Mouse (Mus musculus) stomach, postnatal 0 days (tissue): ENCODE measurements around the gene Rhobtb1. TPM values are rescaled to one million over a fixed set of nuclear protein-coding genes. Genes with fewer than 3 reads are reported as not detected.

Source experiments
- ATAC-seq: fragments of 200-750 bp; cut with Nextera tagmentation; 2 replicates; pipeline ENCODE4 v1.8.0; 2017; ENCODE audit not compliant: low FRiP score, low TSS enrichment
- DNase-seq: peaks from one replicate; pipeline ENCODE4 v3.0.0-alpha.2; 2016; ENCODE audit warnings: low spot score
- H3K27ac ChIP-seq: fragments of 300-500 bp; sonication (generic); replicated peaks from 2 replicates; pipeline ENCODE4 v1.5.1; 2014; ENCODE audit warnings: mild to moderate bottlenecking, control low read depth
- H3K27me3 ChIP-seq: fragments of 300-500 bp; sonication (generic); 2 replicates; pipeline ENCODE4 v1.6.1; 2014; ENCODE audit warnings: low read length; ENCODE audit not compliant: control insufficient read depth, insufficient read depth
- H3K36me3 ChIP-seq: fragments of 300-500 bp; sonication (generic); 2 replicates; pipeline ENCODE4 v1.6.1; 2014; ENCODE audit warnings: low read length, mixed read lengths; ENCODE audit not compliant: control insufficient read depth, insufficient read depth
- H3K4me1 ChIP-seq: fragments of 300-500 bp; sonication (generic); replicated peaks from 2 replicates; pipeline ENCODE4 v1.6.1; 2014; ENCODE audit warnings: antibody characterized with exemption; ENCODE audit not compliant: control insufficient read depth, insufficient read depth
- H3K4me2 ChIP-seq: fragments of 300-500 bp; sonication (generic); replicated peaks from 2 replicates; pipeline ENCODE4 v1.6.1; 2014; ENCODE audit warnings: low read depth, mild to moderate bottlenecking, control low read depth, moderate library complexity
- H3K4me3 ChIP-seq: fragments of 300-500 bp; sonication (generic); 2 replicates; pipeline ENCODE4 v1.5.1; 2014; ENCODE audit warnings: low read depth, low read length, control low read depth
- H3K9ac ChIP-seq: fragments of 300-500 bp; sonication (generic); 2 replicates; pipeline ENCODE4 v1.6.1; 2014; ENCODE audit warnings: mild to moderate bottlenecking, low read length, control low read depth, mixed read lengths
- H3K9me3 ChIP-seq: fragments of 300-500 bp; sonication (generic); 2 replicates; pipeline ENCODE4 v1.6.1; 2016; ENCODE audit warnings: low read length; ENCODE audit not compliant: control insufficient read depth
- CTCF ChIP-seq: IDR thresholded peaks from 2 replicates; pipeline ENCODE4 v1.5.1; 2016; ENCODE audit warnings: antibody characterized with exemption, low read depth, mild to moderate bottlenecking, moderate library complexity
- EP300 ChIP-seq: optimal IDR thresholded peaks from 2 replicates; pipeline ENCODE3; 2016; ENCODE audit warnings: antibody characterized with exemption
- WGBS: fragments of 180-500 bp; shearing (Covaris S2); extraction: QIAGEN DNeasy Blood & Tissue Kit; methylation state at CpG from one replicate; pipeline ENCODE4 v1.1.7; 2014; 5-methylcytosine and 5-hydroxymethylcytosine counted together
- polyA plus RNA-seq: library from polyadenylated mRNA; unstranded; fragments of >200 nt; fragmentation: Nextera tagmentation; extraction: Ambion mirVana; gene quantifications from 2 replicates; pipeline ENCODE4 v1.2.1, GENCODE M21; 2015

Rhobtb1 gene
- polyA plus RNA-seq, 1 experiment from 2014 or later = 34.4 TPM

- H3K27ac ChIP-seq = no peak overlapping the region
- TF ChIP-seq CTCF (no peak), EP300 (no peak)
- no peak overlapping the region for H3K9ac ChIP-seq
- ATAC-seq (no peak), DNase-seq (no peak)
- no peaks in the 10 kb centered on the region for H3K27me3 ChIP-seq
- H3K9me3 ChIP-seq = no peaks in the 10 kb centered on the region; the same call in 1 of the 2 replicates
- no peak overlapping the region for H3K4me3 ChIP-seq
- no peaks in the 10 kb centered on the region for H3K36me3 ChIP-seq
- WGBS = 80% methylated on average over 7 of the region's 7 CpGs
- H3K4me1 ChIP-seq = no peaks in the 10 kb centered on the region
- no peak overlapping the region for H3K4me2 ChIP-seq
These were observed 148.8 kb downstream of the Rhobtb1 start for GRCm38 (mm10) chr10:69299985-69300384.

DNA sequence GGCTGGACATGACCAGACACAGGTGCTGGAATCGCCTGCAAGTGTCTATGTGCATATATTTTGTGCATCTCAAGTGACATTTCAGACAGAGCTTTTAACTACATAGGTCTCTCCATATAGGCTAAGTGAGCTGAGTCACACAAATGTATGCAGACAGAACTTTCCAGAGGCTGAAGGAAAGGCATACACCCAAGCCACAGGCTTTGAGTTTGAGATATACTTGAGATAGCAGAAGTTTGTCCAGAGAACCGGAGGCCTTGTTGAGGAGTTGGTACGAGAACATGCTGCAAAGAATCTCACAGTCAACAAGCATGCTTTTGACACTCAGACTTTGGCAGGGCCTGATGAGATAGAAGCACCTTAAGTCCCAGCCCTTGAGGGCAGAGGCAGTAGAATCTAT, 151.4 kb downstream of the Rhobtb1 start:
- H3K9ac ChIP-seq = no peak overlapping the region
- no peak overlapping the region for H3K4me2 ChIP-seq
- DNase-seq (no peak), ATAC-seq (no peak)
- no peaks in the 10 kb centered on the region; the same call in 1 of the 2 replicates for H3K9me3 ChIP-seq
- H3K27me3 ChIP-seq = no peaks in the 10 kb centered on the region
- no peaks in the 10 kb centered on the region for H3K36me3 ChIP-seq
- no peak for TF ChIP-seq CTCF
- TF ChIP-seq EP300 = no peak
- WGBS = 78% methylated on average over 3 of the region's 3 CpGs
- H3K4me1 ChIP-seq = 0 out of 2 replicates have a peak, but pooled peaks cover 3% of the 10 kb centered on the region
- no peak overlapping the region for H3K4me3 ChIP-seq
- H3K27ac ChIP-seq = no peak overlapping the region

DNA sequence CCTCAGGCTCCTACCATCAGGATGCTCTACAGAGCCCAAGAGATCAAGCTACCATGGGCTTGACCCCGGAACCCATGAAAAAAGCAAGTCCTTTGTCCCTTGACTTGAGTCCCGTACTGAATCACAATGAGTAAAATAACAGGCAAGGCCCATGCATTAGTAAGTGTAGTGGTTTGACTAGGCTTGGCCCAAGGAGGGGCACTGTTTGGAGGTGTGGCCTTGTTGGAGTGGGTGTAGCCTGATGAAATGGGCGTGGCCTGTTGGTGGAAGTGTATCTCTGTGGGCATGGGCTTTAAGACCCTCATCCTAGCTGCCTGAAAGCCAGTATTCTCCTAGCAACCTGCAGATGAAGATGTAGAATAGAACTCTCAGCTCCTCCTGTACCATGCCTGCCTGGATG, 153.6 kb downstream of the Rhobtb1 start:
- ATAC-seq = no peak; the same call in 1 of the 2 replicates
- Histone ChIP-seq H3K36me3 (no peaks in the 10 kb centered on the region), H3K27ac (no peak overlapping the region), H3K4me2 (no peak overlapping the region), H3K9me3 (no peaks in the 10 kb centered on the region), H3K4me1 (0 out of 2 replicates have a peak, but pooled peaks cover 3% of the 10 kb centered on the region), H3K27me3 (no peaks in the 10 kb centered on the region), H3K4me3 (no peak overlapping the region), H3K9ac (no peak overlapping the region)
- WGBS = 82% methylated on average over 3 of the region's 3 CpGs
- TF ChIP-seq CTCF (no peak), EP300 (no peak)
- DNase-seq = no peak

- H3K36me3 ChIP-seq = no peaks in the 10 kb centered on the region
- no peak; the same call in 1 of the 2 replicates for ATAC-seq
- no peak for DNase-seq
- H3K4me1 ChIP-seq = 0 out of 2 replicates have a peak, but pooled peaks cover 3% of the 10 kb centered on the region
- no peaks in the 10 kb centered on the region for H3K9me3 ChIP-seq
- no peak overlapping the region for H3K4me3 ChIP-seq
- no peak for TF ChIP-seq CTCF
- no peak for TF ChIP-seq EP300
- H3K9ac ChIP-seq = no peak overlapping the region
- no peak overlapping the region for H3K27ac ChIP-seq
- WGBS = 42% methylated on average over 7 of the region's 7 CpGs
- no peaks in the 10 kb centered on the region for H3K27me3 ChIP-seq
- H3K4me2 ChIP-seq = no peak overlapping the region
These were observed 154.4 kb downstream of the Rhobtb1 start for GRCm38 (mm10) chr10:69305600-69305999.

DNA sequence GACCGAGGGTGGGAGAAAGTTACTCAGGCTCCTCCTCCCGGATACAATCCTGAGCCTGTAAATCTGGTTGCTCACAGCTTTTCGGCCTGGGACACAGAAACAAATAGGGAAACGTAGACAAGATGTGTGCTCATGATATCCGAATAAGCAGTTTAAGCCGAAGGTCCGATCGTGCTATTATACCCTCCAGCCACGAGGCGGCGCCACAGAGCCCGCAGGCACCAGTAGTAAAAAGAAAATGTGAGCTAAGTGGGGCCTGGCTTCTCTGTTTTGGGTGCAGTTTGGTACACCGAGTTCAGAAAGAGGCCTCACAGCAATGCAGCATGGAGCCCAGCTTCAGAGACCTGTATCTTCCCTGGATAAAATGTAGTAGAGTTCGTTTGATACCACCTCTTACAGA, 155.0 kb downstream of the Rhobtb1 start:
- H3K4me2 ChIP-seq = no peak overlapping the region
- H3K36me3 ChIP-seq = no peaks in the 10 kb centered on the region
- H3K4me1 ChIP-seq = 0 out of 2 replicates have a peak, but pooled peaks cover 3% of the 10 kb centered on the region
- DNase-seq = peak; percentile 64
- WGBS = 48% methylated on average over 14 of the region's 14 CpGs
- no peaks in the 10 kb centered on the region for H3K27me3 ChIP-seq
- no peaks in the 10 kb centered on the region for H3K9me3 ChIP-seq
- peak; percentile 85 for TF ChIP-seq CTCF
- no peak for TF ChIP-seq EP300
- no peak overlapping the region for H3K27ac ChIP-seq
- no peak overlapping the region for H3K4me3 ChIP-seq
- H3K9ac ChIP-seq = no peak overlapping the region
- no peak for ATAC-seq

DNA sequence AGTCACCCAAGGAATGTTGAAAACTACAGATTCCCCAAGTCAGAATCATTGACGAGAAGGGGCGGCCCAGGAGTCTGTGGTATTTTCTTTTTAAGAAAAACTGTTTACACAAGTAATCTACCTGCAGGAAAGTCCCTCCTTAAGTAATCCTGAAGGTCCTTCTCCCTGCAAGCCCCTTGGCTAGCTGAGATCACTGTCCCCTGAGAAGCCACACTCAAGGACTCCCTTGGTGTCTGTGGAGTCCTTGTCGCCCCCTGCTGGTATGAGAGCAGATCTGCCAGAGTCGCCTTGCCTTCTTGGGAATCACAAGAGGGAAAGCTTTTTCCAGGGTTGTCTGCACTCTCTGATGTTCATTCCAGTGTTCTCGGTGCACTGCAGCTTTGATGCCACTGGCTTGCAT, 155.8 kb downstream of the Rhobtb1 start:
- no peak overlapping the region for H3K9ac ChIP-seq
- peak; percentile 70 for DNase-seq
- H3K36me3 ChIP-seq = no peaks in the 10 kb centered on the region
- H3K9me3 ChIP-seq = no peaks in the 10 kb centered on the region
- H3K27me3 ChIP-seq = no peaks in the 10 kb centered on the region
- ATAC-seq = 0 out of 2 replicates have a peak, but pooled peaks have one; percentile 14
- 36% methylated on average over 5 of the region's 5 CpGs for WGBS
- H3K27ac ChIP-seq = no peak overlapping the region
- H3K4me2 ChIP-seq = no peak overlapping the region
- TF ChIP-seq CTCF (peak; percentile 93), EP300 (no peak)
- H3K4me1 ChIP-seq = 0 out of 2 replicates have a peak, but pooled peaks cover 3% of the 10 kb centered on the region
- H3K4me3 ChIP-seq = no peak overlapping the region
